Mouse (Mus musculus) ES-E14 (cell line): ENCODE data around the gene Olfr1324.

Experiments used
- HCFC1 ChIP-seq: IDR thresholded peaks from 2 replicates; pipeline ENCODE4 v1.6.1; 2012; ENCODE audit warnings: low read length, inconsistent platforms, borderline replicate concordance; ENCODE audit not compliant: insufficient read depth
- MAFK ChIP-seq: IDR thresholded peaks from 2 replicates; pipeline ENCODE4 v1.6.1; 2014; ENCODE audit warnings: mild to moderate bottlenecking, low read depth, low read length, inconsistent platforms; ENCODE audit not compliant: insufficient read depth
- ZNF384 ChIP-seq: IDR thresholded peaks from 2 replicates; pipeline ENCODE4 v1.6.1; 2012; ENCODE audit warnings: low read depth, low read length, inconsistent platforms

DNA sequence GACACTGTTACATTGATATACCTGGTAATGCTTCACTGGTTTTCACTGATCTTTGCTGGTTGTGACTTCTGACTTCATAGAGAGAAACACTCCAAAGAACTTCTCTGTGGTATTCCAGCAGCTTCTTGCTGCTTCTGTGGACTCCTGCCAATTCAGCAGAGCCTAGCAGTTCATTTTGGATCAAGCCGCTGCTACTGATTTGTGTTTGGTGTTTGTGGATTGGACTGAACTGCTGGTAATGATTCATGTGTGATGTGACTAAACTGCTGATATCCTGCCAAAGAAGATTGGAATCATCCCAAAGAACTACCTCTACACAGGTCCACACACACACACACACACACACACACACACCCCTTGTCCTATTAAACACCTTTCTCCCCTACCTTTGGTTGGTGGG, 14.4 kb upstream of the Olfr1324 start:
- TF ChIP-seq MAFK (no peak), ZNF384 (no peak), HCFC1 (no peak)
